Mouse (Mus musculus) bone marrow, adult 2 months (tissue): ENCODE measurements around the gene Abcg1. TPM values are rescaled to one million over a fixed set of nuclear protein-coding genes. Genes with fewer than 3 reads are reported as not detected.

Experiments used
- H3K27ac ChIP-seq: fragments of 200-500 bp; 2 replicates; pipeline ENCODE4 v1.5.1; 2012; ENCODE audit warnings: low read depth, mild to moderate bottlenecking, control low read depth, inconsistent platforms, low read length; ENCODE audit not compliant: control insufficient read depth, poor library complexity, insufficient read depth
- H3K4me1 ChIP-seq: fragments of 200-500 bp; 2 replicates; pipeline ENCODE4 v1.6.1; 2011; ENCODE audit warnings: low read length; ENCODE audit not compliant: control insufficient read depth, insufficient read depth
- H3K4me3 ChIP-seq: fragments of 200-500 bp; replicated peaks from 2 replicates; pipeline ENCODE3; 2011; ENCODE audit warnings: mild to moderate bottlenecking, low read depth, low read length, control low read depth; ENCODE audit not compliant: control insufficient read depth
- CTCF ChIP-seq: fragments of 200-500 bp; IDR thresholded peaks from 2 replicates; pipeline ENCODE4 v1.5.1; 2011; ENCODE audit warnings: low read length, control low read depth; ENCODE audit not compliant: control insufficient read depth, insufficient read depth
- POLR2A ChIP-seq: fragments of 200-500 bp; IDR thresholded peaks from 2 replicates; pipeline ENCODE4 v1.6.1; 2011; ENCODE audit warnings: low read depth, mild to moderate bottlenecking, control low read depth, low read length, borderline replicate concordance; ENCODE audit not compliant: control insufficient read depth
- WGBS: fragments of 180-500 bp; shearing (Covaris S2); methylation state at CpG from one replicate; pipeline ENCODE4 v1.1.7; 2018; 5-methylcytosine and 5-hydroxymethylcytosine counted together
- polyA plus RNA-seq: library from polyadenylated mRNA; stranded (reverse); fragments of >200 nt; gene quantifications from 2 replicates; pipeline ENCODE4 v1.2.4, GENCODE M21; 2011; ENCODE audit warnings: low replicate concordance; ENCODE audit not compliant: missing spikeins, insufficient read depth, insufficient read length

Abcg1 gene
- polyA plus RNA-seq, 1 experiment = 10.4 TPM

GRCm38 (mm10) chr17:31094781-31095180, 37.3 kb downstream of the Abcg1 start:
- no peak for TF ChIP-seq CTCF
- no peak for TF ChIP-seq POLR2A
- WGBS = 88% methylated on average over 5 of the region's 5 CpGs
- Histone ChIP-seq H3K27ac (no peak overlapping the region), H3K4me3 (no peak overlapping the region), H3K4me1 (peaks cover 3% of the 10 kb centered on the region; the same call in 1 of the 2 replicates)

GRCm38 (mm10) chr17:31095570-31095969, 38.1 kb downstream of the Abcg1 start:
- 86% methylated on average over 7 of the region's 7 CpGs for WGBS
- H3K4me3 ChIP-seq = no peak overlapping the region
- no peak for TF ChIP-seq POLR2A
- TF ChIP-seq CTCF = no peak
- no peaks in the 10 kb centered on the region; the same call in 1 of the 2 replicates for H3K4me1 ChIP-seq
- no peak overlapping the region for H3K27ac ChIP-seq

GRCm38 (mm10) chr17:31096893-31097292, 39.4 kb downstream of the Abcg1 start:
- Histone ChIP-seq H3K4me1 (no peaks in the 10 kb centered on the region; the same call in 1 of the 2 replicates), H3K4me3 (no peak overlapping the region), H3K27ac (no peak overlapping the region)
- WGBS = 86% methylated on average over 2 of the region's 2 CpGs
- TF ChIP-seq POLR2A (no peak), CTCF (no peak)

GRCm38 (mm10) chr17:31098788-31099187, 41.3 kb downstream of the Abcg1 start:
- Histone ChIP-seq H3K4me1 (no peaks in the 10 kb centered on the region; the same call in 1 of the 2 replicates), H3K27ac (no peak overlapping the region), H3K4me3 (no peak overlapping the region)
- TF ChIP-seq POLR2A (no peak), CTCF (no peak)
- WGBS = 74% methylated on average over 5 of the region's 5 CpGs

- Histone ChIP-seq H3K4me1 (no peaks in the 10 kb centered on the region), H3K4me3 (no peak overlapping the region), H3K27ac (no peak overlapping the region)
- 83% methylated on average over 8 of the region's 8 CpGs for WGBS
- TF ChIP-seq POLR2A = no peak
- no peak for TF ChIP-seq CTCF
These were observed 45.6 kb downstream of the Abcg1 start for GRCm38 (mm10) chr17:31103007-31103570.

GRCm38 (mm10) chr17:31103823-31104222, 46.3 kb downstream of the Abcg1 start:
- 82% methylated on average over 8 of the region's 8 CpGs for WGBS
- TF ChIP-seq POLR2A (no peak), CTCF (no peak)
- no peaks in the 10 kb centered on the region for H3K4me1 ChIP-seq
- H3K4me3 ChIP-seq = no peak overlapping the region
- H3K27ac ChIP-seq = no peak overlapping the region

- 82% methylated on average over 15 of the region's 15 CpGs for WGBS
- Histone ChIP-seq H3K4me1 (no peaks in the 10 kb centered on the region), H3K27ac (no peak overlapping the region), H3K4me3 (no peak overlapping the region)
- TF ChIP-seq CTCF (no peak), POLR2A (no peak)
These were observed 50.9 kb downstream of the Abcg1 start for GRCm38 (mm10) chr17:31108388-31108787.

GRCm38 (mm10) chr17:31113191-31113856, 55.8 kb downstream of the Abcg1 start:
- TF ChIP-seq CTCF (no peak), POLR2A (no peak)
- H3K4me3 ChIP-seq = no peak overlapping the region
- no peaks in the 10 kb centered on the region for H3K4me1 ChIP-seq
- WGBS = 88% methylated on average over 9 of the region's 9 CpGs
- H3K27ac ChIP-seq = no peak overlapping the region
